Mouse (Mus musculus): ENCODE data around the gene Stk4.
"Not testable (repeated sequence)": the region's sequence is repeated elsewhere in the genome, so short reads cannot be mapped to it uniquely, and the experiment has no call there.

The Stk4 gene

GRCm38 (mm10) chr2:164070142-164070764, at the start of gene Stk4:
Gene Stk4, plus strand, starts transcription at chr2:164070322.
- DNase-seq (ENCODE audit: low spot score) = peak; percentile 49

DNA sequence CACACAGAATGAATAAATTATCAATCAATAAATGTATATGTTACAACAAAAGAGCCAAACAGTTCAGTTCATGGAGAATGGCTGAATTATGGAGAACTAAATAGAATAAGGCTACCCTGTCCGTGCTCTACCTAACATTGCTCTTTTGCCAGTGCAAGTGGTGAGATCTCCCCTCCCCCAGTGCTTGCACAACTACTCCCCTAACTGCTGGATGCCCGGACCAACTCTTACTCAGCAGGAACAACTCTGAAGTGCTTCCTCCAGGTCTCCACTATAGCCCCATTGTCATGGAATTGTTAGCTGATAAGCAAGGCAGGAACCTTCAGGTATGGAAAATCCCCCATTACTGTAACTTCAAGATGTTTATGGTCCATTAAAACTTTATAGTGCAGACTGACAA, 48.0 kb upstream of the Stk4 start:
- no peak for DNase-seq (ENCODE audit: low spot score)

GRCm38 (mm10) chr2:164025150-164025549, 45.0 kb upstream of the Stk4 start, which contains the start of gene Pabpc1l:
Gene Pabpc1l, plus strand, starts transcription at chr2:164025450.
- DNase-seq (ENCODE audit: low spot score) = no peak

GRCm38 (mm10) chr2:164031147-164031546, 39.0 kb upstream of the Stk4 start:
- DNase-seq (ENCODE audit: low spot score) = no peak

GRCm38 (mm10) chr2:164032973-164033372, 37.1 kb upstream of the Stk4 start:
- no peak for DNase-seq (ENCODE audit: low spot score)

GRCm38 (mm10) chr2:164036520-164037019, 33.6 kb upstream of the Stk4 start:
- no peak for DNase-seq (ENCODE audit: low spot score)

DNA sequence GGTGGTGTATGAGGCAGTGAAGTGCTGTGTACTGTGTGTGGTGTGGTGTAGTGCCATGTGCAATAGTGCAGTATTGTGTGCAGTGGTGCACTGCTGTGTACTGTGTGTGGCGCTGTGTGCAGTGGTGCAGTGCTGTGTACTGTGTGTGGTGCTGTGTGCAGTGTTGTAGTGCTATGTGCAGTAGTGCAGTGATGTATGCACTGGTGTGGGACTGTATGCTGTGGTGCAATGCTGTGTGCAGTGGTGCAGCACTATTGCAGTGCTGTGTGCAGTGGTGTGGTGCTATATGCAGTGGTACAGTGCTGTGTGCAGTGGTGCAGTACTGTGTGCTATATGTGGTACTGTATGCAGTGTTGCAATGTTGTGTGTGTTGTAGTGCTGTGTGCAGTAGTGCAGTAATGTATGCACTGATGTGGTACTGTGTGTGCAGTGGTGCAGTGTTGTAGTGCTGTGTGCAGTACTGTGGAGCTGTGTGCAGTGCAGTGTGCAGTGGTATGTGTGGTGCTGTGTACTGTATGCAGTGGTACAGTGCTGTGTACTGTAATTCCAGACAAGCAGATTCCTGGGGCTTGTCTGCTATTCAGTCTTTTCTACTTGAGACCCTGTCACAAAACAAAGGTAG, 31.6 kb upstream of the Stk4 start:
- no peak for DNase-seq (ENCODE audit: low spot score)

- DNase-seq (ENCODE audit: low spot score) = no peak
Observed at GRCm38 (mm10) chr2:164040949-164041348, 29.2 kb upstream of the Stk4 start.

DNA sequence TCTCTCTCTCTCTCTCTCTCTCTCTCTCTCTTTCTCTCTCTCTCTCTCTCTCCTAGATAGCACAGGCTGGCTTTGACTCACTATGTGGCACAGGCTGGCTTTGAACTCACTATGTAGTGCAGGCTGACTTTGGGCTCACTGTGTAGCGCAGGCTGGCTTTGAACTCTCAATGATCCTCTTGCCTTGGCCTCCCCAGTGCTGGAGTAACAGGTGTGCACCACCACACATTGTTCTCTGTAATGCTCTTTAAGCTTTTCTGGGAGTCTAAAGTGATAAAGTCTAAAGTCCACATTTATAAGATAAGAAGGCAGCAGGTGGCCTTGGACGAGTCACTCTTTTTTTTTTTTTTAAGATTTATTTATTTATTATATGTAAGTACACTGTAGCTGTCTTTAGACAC, 28.6 kb upstream of the Stk4 start:
- DNase-seq (ENCODE audit: low spot score) = no peak

DNA sequence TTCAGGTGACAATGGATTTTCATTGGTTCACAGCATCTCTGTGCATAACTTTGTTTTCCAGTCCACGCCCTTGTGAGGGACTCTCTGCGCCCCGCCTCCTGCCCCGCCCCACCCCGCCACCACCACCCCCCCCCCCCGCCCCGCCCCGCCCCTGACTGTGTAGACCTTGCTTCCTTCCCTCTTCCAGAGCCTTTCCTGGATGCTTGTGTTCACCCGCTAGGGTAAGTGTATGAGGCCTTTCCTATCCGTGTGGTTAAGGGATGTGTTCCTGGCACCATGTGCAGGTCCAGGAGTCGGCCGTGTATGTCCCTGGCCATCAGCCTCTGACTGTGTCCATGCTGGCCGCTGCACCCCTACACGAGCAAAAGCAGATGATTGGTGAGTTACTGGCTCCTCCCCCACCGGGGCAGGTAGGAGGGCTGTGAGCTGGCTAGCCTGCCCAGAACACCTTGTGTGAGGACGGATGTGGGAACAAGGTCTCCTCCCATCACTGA, 22.9 kb upstream of the Stk4 start:
- DNase-seq (ENCODE audit: low spot score) = no peak

- DNase-seq (ENCODE audit: low spot score) = peak; percentile 48
Observed at GRCm38 (mm10) chr2:164053767-164054166, 16.4 kb upstream of the Stk4 start.

DNA sequence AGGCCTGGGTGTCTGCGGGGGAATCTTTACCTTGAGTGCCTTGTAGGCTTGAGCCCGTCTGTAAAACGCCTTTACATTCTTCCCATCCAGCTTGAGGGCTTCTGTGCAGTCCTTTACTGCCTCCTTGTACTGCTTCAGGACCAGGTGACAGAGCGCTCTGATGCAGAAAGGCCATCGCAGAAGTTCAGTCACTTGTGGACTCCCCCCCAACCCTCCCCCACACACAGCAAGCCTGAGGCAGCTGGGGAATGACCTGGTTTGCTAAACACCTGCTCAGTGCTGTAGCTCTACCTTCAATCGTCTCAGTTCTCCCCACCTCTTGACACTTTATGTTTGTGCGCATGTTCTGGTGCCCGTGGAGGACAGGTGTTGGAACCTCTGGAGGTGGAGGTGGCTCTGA, 15.5 kb upstream of the Stk4 start:
- DNase-seq (ENCODE audit: low spot score) = no peak

DNA sequence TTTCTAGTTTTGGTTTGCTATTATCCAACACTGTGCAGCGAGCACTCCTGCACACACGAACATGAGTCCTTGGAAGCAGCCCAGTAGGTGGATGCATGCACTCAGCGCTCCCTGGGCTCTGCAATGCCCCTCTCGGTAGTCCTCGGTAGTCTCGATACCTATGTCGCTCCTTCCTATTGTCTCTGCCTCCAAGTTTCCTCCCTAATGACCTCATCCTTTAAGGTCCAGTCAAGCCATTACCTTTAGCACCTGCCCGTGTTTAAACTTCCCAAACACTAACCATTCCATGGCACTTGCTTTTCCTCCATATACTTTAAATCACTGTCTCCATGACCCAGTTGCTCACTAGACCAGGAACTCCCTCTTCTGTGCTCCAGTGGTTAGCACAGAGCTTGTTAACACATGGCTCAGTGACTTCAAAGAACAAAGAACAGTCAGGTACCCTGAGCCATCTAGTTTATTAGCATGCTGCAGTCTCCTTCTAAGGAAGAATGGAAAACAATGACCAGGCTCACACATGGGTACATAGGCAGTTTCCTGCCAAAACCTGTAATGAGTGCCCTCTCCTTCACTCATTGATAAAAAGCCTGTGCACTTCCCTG, 10.4 kb upstream of the Stk4 start:
- no peak for DNase-seq (ENCODE audit: low spot score)

DNA sequence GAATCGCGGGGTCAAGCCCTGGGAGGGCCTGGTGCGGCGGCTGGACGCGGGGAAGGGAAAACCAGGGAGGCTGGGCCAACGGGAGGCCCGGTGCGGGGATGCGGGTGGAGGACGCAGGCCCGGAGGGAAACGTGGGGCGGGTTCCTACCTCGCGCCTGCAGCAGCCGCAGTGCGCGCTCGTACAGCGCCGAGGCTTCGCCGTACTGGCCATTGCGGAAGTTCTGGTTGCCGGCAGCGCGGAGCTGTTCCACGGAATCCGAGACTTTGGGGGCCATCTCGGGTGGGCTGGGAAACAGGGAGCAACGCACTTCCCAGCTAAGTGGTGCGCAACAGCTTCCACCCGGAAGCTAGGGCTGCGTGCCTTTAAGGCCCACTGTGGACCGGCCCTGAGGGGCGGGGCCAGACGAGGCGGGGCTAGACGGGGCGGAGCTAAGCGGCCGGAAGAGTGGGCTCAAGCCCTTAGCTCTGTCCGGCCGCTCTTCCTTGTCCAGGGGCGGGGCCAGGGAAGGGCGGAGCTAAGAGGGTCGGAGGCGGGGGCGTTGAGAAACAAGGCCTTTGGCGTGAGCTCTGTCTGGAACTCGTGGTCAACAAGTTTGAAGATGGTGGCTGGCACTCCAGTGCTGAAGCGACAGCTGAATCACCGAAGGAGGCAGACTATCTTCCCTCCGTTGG, 779 bp downstream of the Stk4 start, which contains the start of gene Tomm34:
Tomm34 (minus strand) TSS at position 405 of the 672 bp plus-strand sequence.
- peak; percentile 95 for DNase-seq (ENCODE audit: low spot score)

GRCm38 (mm10) chr2:164071437-164071820, 1.3 kb downstream of the Stk4 start:
- DNase-seq (ENCODE audit: low spot score) = not testable (repeated sequence)

- DNase-seq (ENCODE audit: low spot score) = no peak
Observed at GRCm38 (mm10) chr2:164072109-164072508, 2.0 kb downstream of the Stk4 start.

- no peak for DNase-seq (ENCODE audit: low spot score)
Observed at GRCm38 (mm10) chr2:164073120-164073519, 3.0 kb downstream of the Stk4 start.

DNA sequence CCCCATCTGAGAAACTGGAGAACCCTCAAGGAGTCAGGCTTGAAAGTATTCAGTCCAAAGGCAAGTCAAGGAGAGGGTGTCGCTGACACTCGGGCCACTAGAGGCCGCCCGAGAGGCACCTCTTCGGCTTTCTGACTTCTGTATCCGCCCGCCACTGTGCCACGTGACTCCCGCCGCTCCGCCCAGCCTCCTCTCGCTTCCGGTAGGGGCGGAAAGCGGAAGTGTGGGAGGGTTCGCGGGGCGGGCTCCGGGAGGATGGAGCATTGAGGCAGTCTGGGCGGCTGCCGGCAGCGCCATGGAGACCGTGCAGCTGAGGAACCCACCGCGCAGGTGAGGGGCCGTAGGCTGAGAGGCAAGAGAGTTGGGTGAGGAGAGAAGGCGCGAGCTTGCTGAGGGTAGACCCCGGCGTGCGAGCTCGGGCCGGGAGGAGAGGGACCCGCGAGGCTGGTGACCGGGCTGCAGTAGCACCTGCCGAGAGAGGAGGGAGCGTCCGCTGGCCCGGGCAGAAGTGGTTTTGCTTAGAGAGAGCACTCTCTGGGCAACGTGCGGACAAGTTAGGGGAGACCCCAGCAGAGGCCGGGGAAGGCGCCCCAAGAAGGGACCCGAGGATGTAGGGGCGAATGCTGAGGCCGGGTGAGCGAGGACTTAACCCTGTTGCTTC, 3.9 kb downstream of the Stk4 start:
- DNase-seq (ENCODE audit: low spot score) = peak; percentile 98

GRCm38 (mm10) chr2:164075088-164075487, 5.0 kb downstream of the Stk4 start:
- DNase-seq (ENCODE audit: low spot score) = peak; percentile 17

GRCm38 (mm10) chr2:164076874-164077425, 6.8 kb downstream of the Stk4 start:
- DNase-seq (ENCODE audit: low spot score) = no peak

GRCm38 (mm10) chr2:164077875-164078274, 7.8 kb downstream of the Stk4 start:
- DNase-seq (ENCODE audit: low spot score) = no peak

GRCm38 (mm10) chr2:164079488-164079887, 9.4 kb downstream of the Stk4 start:
- DNase-seq (ENCODE audit: low spot score) = no peak
